Mouse (Mus musculus): ENCODE data around the gene Sec61b. TPM values are rescaled to one million over a fixed set of nuclear protein-coding genes. Genes with fewer than 3 reads are reported as not detected.
A peak's percentile ranks its signal among the peaks of the same experiment; 100 is the strongest.

Sec61b gene
- total and polyA plus RNA-seq, 2 experiments from 2014 or later, result 228 to 262 TPM

DNA sequence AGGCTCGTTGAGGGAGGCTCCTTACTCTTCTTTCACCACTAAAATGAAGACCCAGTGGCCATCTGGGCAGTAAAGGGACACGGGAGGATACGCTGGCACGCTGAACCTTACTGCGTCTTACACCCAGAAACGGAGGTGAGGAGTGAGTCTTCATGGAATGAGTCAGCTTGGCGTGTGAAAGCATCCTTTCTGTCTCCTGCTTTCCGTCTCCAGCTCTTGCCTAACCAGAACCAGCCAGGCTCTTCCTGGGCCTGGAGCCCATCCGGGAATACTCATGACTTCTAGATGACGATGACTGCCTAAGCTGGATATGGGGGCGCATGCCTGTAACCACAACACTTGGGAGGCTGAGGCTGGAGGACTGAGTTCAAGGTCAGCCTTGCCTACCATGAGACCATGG lies 33.5 kb upstream of the Sec61b start:
- Histone ChIP-seq H3K27ac (ENCODE audit: low read depth, low read length) (no peak overlapping the region), H3K4me1 (ENCODE audit: insufficient read depth, low read length) (0 out of 2 replicates have a peak, but pooled peaks cover 3% of the 10 kb centered on the region), H3K27me3 (ENCODE audit: insufficient read depth, low read length) (no peaks in the 10 kb centered on the region), H3K9me3 (ENCODE audit: low read length) (no peaks in the 10 kb centered on the region), H3K36me3 (ENCODE audit: insufficient read depth, low read length) (no peaks in the 10 kb centered on the region), H3K9ac (replicated peaks; ENCODE audit: low read length, poor library complexity, severe bottlenecking) (no peak overlapping the region), H3K4me3 (ENCODE audit: low read depth, low read length) (no peak overlapping the region), H3K4me2 (ENCODE audit: low read depth, low read length, poor library complexity, severe bottlenecking) (no peak overlapping the region)
- ATAC-seq (ENCODE audit: low FRiP score) (no peak), DNase-seq (ENCODE audit: low spot score) (no peak)
- TF ChIP-seq CTCF (IDR thresholded peaks at IDR 0.05), result no peak
- 88% methylated on average over 11 of the region's 11 CpGs for WGBS

DNA sequence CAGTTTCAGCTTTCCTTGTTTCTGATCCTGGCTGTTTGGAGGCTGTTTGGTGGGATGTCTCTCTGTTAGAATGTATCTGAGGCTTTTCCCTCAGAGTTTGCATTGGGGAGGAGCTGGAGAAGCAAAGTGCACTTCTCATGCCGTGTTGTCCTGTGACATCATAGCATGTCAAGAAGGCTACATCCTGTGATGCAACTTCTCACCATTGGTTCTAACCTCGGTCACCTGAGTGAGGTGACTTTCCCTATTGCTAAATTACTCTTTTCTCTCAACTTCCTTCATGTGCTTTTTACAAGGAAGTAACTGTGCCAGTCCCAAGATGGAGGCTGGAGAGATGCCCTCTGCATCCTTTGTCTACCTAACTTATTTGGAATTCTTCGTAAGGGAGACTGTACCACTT lies 25.9 kb upstream of the Sec61b start:
- 89% methylated on average over 3 of the region's 3 CpGs for WGBS
- Histone ChIP-seq H3K27me3 (ENCODE audit: insufficient read depth, low read length) (no peaks in the 10 kb centered on the region), H3K4me2 (ENCODE audit: low read depth, low read length, poor library complexity, severe bottlenecking) (no peak overlapping the region), H3K4me1 (ENCODE audit: insufficient read depth, low read length) (no peaks in the 10 kb centered on the region), H3K27ac (ENCODE audit: low read depth, low read length) (no peak overlapping the region), H3K9me3 (ENCODE audit: low read length) (no peaks in the 10 kb centered on the region), H3K36me3 (ENCODE audit: insufficient read depth, low read length) (no peaks in the 10 kb centered on the region), H3K9ac (replicated peaks; ENCODE audit: low read length, poor library complexity, severe bottlenecking) (no peak overlapping the region), H3K4me3 (ENCODE audit: low read depth, low read length) (no peak overlapping the region)
- TF ChIP-seq CTCF (IDR thresholded peaks at IDR 0.05), result no peak
- no peak for ATAC-seq (ENCODE audit: low FRiP score)
- DNase-seq (ENCODE audit: low spot score), result no peak

DNA sequence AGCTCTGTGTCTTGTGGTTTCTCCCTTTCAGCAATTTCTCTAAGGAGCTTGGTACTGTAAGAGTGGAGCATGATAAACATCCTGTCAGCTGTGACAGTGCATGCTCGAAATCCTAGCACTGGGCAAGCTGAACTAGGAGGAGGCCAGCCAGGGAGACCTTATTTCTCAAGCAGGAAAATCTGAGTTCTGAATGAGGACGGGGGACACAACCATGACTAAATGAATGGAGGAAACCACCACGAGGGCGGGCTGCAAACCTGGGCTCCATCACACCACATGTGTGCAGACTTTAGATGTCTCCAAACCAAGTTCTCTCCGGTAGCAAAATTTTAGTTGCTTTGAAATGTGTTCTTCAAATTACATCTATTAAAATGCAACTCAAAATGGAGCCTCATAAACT lies 25.3 kb upstream of the Sec61b start:
- DNase-seq (ENCODE audit: low spot score) (no peak), ATAC-seq (ENCODE audit: low FRiP score) (no peak)
- Histone ChIP-seq H3K4me1 (ENCODE audit: insufficient read depth, low read length) (no peaks in the 10 kb centered on the region), H3K27ac (ENCODE audit: low read depth, low read length) (no peak overlapping the region), H3K9me3 (ENCODE audit: low read length) (no peaks in the 10 kb centered on the region), H3K4me3 (ENCODE audit: low read depth, low read length) (no peak overlapping the region), H3K36me3 (ENCODE audit: insufficient read depth, low read length) (no peaks in the 10 kb centered on the region), H3K9ac (replicated peaks; ENCODE audit: low read length, poor library complexity, severe bottlenecking) (no peak overlapping the region), H3K4me2 (ENCODE audit: low read depth, low read length, poor library complexity, severe bottlenecking) (no peak overlapping the region), H3K27me3 (ENCODE audit: insufficient read depth, low read length) (no peaks in the 10 kb centered on the region)
- TF ChIP-seq CTCF (IDR thresholded peaks at IDR 0.05), result no peak
- 68% methylated on average over 5 of the region's 5 CpGs for WGBS

DNA sequence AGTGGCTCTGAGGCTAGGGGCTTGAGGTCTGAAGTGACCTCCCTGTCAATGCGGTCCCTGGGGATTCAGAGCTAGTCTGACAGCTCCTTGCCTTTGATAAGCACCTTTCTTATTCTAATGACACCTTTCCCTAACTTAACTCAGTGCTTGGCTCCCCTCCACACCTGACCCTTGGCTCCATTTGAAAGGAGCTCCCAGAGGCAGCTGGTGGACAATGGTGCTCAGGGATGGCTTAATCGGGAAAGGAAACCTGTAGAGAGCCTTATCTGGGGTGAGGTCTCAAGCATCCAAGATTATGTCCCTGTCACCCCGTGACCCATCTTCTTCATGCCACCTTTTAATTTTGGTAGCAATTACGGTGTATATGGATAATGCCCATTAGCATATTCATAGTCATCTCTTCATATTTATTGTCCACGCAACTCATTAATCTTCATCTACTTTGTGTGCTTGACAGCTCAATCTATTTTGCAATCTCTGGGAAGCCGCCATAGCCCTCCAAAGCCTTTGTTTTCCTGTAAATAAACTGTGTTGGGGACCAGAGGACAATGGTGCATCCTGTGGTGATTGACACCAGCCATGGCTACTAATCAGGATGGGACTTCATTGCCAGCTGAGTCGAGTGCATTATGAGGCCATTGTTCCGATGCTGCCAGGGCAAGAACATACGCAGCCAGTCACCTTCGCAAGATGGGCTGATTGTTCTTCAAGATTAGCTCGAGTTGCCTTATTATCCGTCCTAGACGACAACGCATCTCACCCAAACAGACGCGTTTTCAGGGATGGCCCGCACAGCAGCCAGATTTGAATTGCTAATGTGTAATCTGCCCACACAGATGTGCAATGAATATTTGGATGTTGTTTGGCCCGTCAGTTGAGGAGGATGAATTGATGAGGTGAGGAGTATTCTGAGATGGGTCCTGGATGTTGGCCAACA lies 24.6 kb upstream of the Sec61b start:
- Histone ChIP-seq H3K9me3 (ENCODE audit: low read length) (no peaks in the 10 kb centered on the region), H3K36me3 (ENCODE audit: insufficient read depth, low read length) (no peaks in the 10 kb centered on the region), H3K27ac (ENCODE audit: low read depth, low read length) (no peak overlapping the region), H3K9ac (replicated peaks; ENCODE audit: low read length, poor library complexity, severe bottlenecking) (no peak overlapping the region), H3K4me2 (ENCODE audit: low read depth, low read length, poor library complexity, severe bottlenecking) (no peak overlapping the region), H3K4me3 (ENCODE audit: low read depth, low read length) (no peak overlapping the region), H3K4me1 (ENCODE audit: insufficient read depth, low read length) (no peaks in the 10 kb centered on the region), H3K27me3 (ENCODE audit: insufficient read depth, low read length) (no peaks in the 10 kb centered on the region)
- TF ChIP-seq CTCF (IDR thresholded peaks at IDR 0.05), result no peak
- no peak for ATAC-seq (ENCODE audit: low FRiP score)
- DNase-seq (ENCODE audit: low spot score), result no peak
- 22% methylated on average over 18 of the region's 18 CpGs for WGBS

DNA sequence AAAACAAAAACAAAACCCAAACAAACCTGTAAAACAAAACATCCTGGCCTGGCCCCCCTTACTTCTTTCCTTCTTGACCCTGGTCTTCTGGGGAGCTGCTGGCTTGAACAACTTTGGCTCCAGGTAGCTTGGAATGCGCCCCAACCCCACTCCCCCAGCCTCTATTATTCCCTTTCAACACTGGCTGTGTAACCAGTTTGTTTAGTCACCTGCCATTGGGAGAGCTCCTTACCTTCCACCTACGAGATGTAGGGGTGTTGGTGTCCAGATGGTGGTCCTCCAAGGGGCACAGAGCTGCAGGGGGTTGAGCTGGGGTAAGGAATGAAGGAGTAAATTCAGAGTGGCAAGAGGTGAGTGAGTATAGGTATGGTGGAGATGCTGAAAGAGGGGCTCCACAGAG lies 7.3 kb upstream of the Sec61b start:
- no peaks in the 10 kb centered on the region for H3K27me3 ChIP-seq (ENCODE audit: insufficient read depth, low read length)
- no peak for DNase-seq (ENCODE audit: low spot score)
- no peaks in the 10 kb centered on the region for H3K4me1 ChIP-seq (ENCODE audit: insufficient read depth, low read length)
- H3K4me3 ChIP-seq (ENCODE audit: low read depth, low read length), result no peak overlapping the region
- H3K9me3 ChIP-seq (ENCODE audit: low read length), result 0 out of 2 replicates have a peak, but pooled peaks cover 5% of the 10 kb centered on the region
- no peak overlapping the region for H3K27ac ChIP-seq (ENCODE audit: low read depth, low read length)
- peaks cover 47% of the 10 kb centered on the region for H3K36me3 ChIP-seq (ENCODE audit: insufficient read depth, low read length)
- TF ChIP-seq CTCF (IDR thresholded peaks at IDR 0.05), result no peak
- no peak for ATAC-seq (ENCODE audit: low FRiP score)
- H3K4me2 ChIP-seq (ENCODE audit: low read depth, low read length, poor library complexity, severe bottlenecking), result no peak overlapping the region
- 89% methylated on average over 2 of the region's 2 CpGs for WGBS
- no peak overlapping the region for H3K9ac ChIP-seq (replicated peaks; ENCODE audit: low read length, poor library complexity, severe bottlenecking)

DNA sequence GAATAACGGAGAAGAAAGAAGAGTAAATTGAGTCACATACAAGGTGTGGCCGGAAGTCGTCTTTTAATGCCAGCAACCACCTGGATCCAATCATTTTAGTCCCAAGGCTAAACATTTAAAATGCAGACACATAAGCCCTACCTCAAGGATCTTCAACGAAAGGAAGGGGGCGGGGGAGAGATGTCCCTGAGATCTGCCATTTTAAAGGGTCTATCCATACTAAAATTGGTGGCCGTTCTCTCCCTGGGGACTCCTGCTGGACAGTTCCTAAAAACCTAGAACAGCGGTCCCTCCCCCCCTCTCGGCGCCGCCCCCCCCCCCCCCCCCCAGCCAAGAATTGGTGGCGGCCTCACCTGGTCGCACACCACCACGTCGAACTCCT lies 881 bp upstream of the Sec61b start:
- peak overlapping the region; percentile 73 for H3K4me3 ChIP-seq (ENCODE audit: low read depth, low read length)
- H3K4me1 ChIP-seq (ENCODE audit: insufficient read depth, low read length), result peaks cover 4% of the 10 kb centered on the region; the same call in 1 of the 2 replicates
- H3K9me3 ChIP-seq (ENCODE audit: low read length), result 0 out of 2 replicates have a peak, but pooled peaks cover 5% of the 10 kb centered on the region
- DNase-seq (ENCODE audit: low spot score) (peak; percentile 65), ATAC-seq (ENCODE audit: low FRiP score) (peak; percentile 6; the same call in 1 of the 2 replicates)
- H3K36me3 ChIP-seq (ENCODE audit: insufficient read depth, low read length), result peaks cover 33% of the 10 kb centered on the region
- peak overlapping the region; percentile 82 for H3K9ac ChIP-seq (replicated peaks; ENCODE audit: low read length, poor library complexity, severe bottlenecking)
- no peaks in the 10 kb centered on the region for H3K27me3 ChIP-seq (ENCODE audit: insufficient read depth, low read length)
- WGBS, result under 1% methylated on average over 9 of the region's 14 CpGs
- TF ChIP-seq CTCF (IDR thresholded peaks at IDR 0.05), result peak; percentile 27; the same call in 1 of the 2 replicates
- peak overlapping the region; percentile 84 for H3K4me2 ChIP-seq (ENCODE audit: low read depth, low read length, poor library complexity, severe bottlenecking)
- H3K27ac ChIP-seq (ENCODE audit: low read depth, low read length), result peak overlapping the region; percentile 99
